Mouse (Mus musculus) small intestine, adult 2 months (tissue): ENCODE data around the gene D430041D05Rik.

Source experiments
- CTCF ChIP-seq: fragments of 200-500 bp; IDR thresholded peaks from 2 replicates; pipeline ENCODE4 v1.5.1; 2012; ENCODE audit warnings: low read depth, mild to moderate bottlenecking, control low read depth, inconsistent platforms, low read length, moderate library complexity, mixed read lengths; ENCODE audit not compliant: insufficient replicate concordance, insufficient read length; ENCODE audit errors: extremely low read depth
- POLR2A ChIP-seq: fragments of 200-500 bp; IDR thresholded peaks from 2 replicates; pipeline ENCODE4 v1.6.1; 2012; ENCODE audit warnings: low read depth, mild to moderate bottlenecking, control low read depth, inconsistent platforms, low read length, moderate library complexity

- TF ChIP-seq CTCF (no peak), POLR2A (no peak)
These were observed 201.4 kb downstream of the D430041D05Rik start for GRCm38 (mm10) chr2:104209408-104209807.
